Mouse (Mus musculus): ENCODE results near the gene Ccdc148.

Gene Ccdc148

GRCm38 (mm10) chr2:59043313-59044032 lies 117.0 kb downstream of the Ccdc148 start:
- DNase-seq: no peak

GRCm38 (mm10) chr2:59042616-59043015 lies 117.9 kb downstream of the Ccdc148 start:
- DNase-seq: no peak

DNA sequence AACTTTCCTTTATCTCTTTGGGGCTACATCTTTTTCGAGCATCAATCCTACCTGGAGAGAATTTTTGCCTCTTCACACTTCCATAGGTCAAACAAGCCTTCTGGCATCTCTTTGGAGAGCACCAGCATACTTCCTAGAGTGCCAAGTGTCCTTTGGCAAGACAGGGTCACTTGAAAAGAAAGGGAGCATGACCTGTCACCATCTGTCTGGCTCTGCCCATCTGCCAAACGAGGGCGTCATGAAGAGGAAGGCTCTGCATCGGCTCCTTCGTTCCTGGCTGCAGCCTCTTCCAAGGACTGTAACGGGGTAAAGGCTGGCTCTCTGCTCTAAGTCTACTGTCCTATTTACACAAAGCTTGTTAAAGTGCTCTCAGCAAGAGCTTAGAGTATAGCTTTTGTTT lies 124.0 kb downstream of the Ccdc148 start:
- no peak for DNase-seq

GRCm38 (mm10) chr2:59035206-59035605 lies 125.3 kb downstream of the Ccdc148 start:
- no peak for DNase-seq

DNA sequence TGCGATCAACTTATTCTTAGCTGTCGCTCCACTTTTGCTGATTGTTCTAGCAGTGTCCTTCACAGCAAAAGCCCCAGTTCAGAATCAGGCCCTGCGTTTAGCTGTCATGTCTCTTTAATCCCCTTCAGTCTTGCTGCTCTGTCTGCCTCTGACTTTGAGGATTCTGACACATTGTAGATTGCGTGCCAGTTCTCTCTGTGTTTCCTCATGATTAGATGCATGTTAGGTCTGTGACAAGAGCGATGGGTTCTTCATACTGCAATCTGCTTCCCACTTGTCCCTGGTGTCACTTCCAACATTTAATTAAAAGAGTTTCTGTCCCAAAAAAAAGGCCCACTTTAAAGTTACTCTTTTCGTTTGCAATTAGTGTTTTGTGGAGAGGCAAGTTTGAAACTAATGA lies 126.2 kb downstream of the Ccdc148 start:
- no peak for DNase-seq

DNA sequence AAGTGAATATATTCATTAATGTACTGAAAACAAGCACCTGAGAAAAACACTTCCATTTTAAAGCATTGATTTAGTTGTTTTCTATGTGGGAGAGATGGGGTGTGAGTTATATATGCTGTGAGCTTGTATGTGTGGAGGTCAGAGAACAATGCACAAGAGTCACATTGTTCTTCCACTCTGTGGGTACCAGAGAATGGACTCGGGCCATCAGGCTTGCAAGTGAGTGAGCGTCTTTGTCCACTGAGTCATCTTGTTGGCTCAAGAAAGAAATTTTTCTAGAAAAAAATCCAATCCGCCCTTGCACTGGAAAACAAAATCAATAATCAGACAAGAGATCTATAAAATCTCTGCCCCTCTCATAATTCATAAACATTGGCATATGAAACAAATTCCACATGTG lies 135.9 kb downstream of the Ccdc148 start:
- peak; percentile 44 for DNase-seq

- DNase-seq: no peak
Measured at GRCm38 (mm10) chr2:59007356-59007755, 153.1 kb downstream of the Ccdc148 start.

- DNase-seq: no peak
Measured at GRCm38 (mm10) chr2:59006567-59007340, 153.7 kb downstream of the Ccdc148 start.

DNA sequence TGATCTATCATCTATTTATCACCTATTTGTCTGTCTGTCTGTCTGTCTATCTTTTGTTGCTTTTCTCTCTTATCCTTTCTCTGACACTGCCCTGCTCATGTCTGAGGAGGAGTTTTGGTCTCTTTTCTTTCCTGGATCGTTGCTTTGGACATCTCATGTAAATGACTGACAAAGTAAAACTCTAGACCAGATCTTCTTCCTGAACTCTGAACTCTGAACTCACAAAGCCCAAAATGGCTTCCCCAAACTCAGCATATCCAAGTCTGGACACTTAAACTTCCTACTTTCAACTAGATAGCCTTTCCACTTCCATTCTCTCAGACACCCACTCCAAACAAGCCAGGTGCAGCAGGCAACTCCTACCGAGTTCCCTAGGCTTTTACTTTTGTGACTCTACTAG lies 163.3 kb downstream of the Ccdc148 start:
- no peak for DNase-seq

GRCm38 (mm10) chr2:58992431-58993191 lies 167.9 kb downstream of the Ccdc148 start:
- no peak for DNase-seq

- no peak for DNase-seq
Measured at GRCm38 (mm10) chr2:58978095-58978494, 182.4 kb downstream of the Ccdc148 start.

- no peak for DNase-seq
Measured at GRCm38 (mm10) chr2:58971507-58972275, 188.8 kb downstream of the Ccdc148 start.

- DNase-seq: no peak
Measured at GRCm38 (mm10) chr2:58956770-58957300, 203.6 kb downstream of the Ccdc148 start.

GRCm38 (mm10) chr2:58956351-58956750 lies 204.1 kb downstream of the Ccdc148 start:
- DNase-seq: no peak

- no peak for DNase-seq
Measured at GRCm38 (mm10) chr2:58952101-58952500, 208.4 kb downstream of the Ccdc148 start.

DNA sequence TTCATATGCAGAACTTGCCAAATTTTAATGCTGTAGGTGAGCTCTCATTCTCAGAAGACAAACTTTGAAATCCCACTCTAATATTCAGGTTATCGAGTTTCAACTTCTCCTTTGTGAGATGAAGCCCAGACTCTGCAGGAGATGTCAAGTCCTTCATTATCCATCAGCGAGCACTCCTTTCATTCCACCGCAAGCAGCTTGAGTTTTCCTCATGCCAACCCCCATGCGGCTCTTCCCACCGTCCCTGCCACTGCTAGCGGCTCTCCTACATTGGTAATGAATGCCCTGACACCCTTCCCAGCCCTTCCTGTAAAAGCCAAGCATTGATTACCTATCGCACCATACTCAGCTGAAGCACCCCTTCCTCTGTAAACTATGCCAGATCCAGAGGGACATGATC lies 211.7 kb downstream of the Ccdc148 start:
- no peak for DNase-seq

- no peak for DNase-seq
Measured at GRCm38 (mm10) chr2:58941361-58941760, 219.1 kb downstream of the Ccdc148 start.

- no peak for DNase-seq
Measured at GRCm38 (mm10) chr2:58925551-58925950, 234.9 kb downstream of the Ccdc148 start.

GRCm38 (mm10) chr2:58918351-58918750 lies 242.1 kb downstream of the Ccdc148 start:
- no peak for DNase-seq

DNA sequence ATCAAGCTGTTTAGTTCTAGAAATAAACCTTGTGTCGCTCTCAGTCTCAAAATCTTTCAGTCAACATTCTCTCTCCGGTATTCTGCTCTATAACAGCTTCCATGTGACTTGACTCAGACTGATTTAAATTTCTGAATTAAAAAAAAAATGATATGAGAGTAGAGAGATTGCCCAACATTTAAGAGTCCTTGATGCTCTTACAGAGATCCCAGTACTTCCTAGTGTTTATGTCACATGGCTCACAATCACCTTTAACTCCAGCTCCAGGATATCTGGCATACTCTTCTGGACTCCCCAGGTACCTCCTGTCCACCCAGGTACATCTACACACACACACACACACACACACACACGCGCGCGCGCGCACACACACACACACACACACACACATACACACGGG lies 248.1 kb downstream of the Ccdc148 start:
- no peak for DNase-seq

- DNase-seq: no peak
Measured at GRCm38 (mm10) chr2:58906814-58907516, 253.5 kb downstream of the Ccdc148 start.

GRCm38 (mm10) chr2:58905057-58905456 lies 255.4 kb downstream of the Ccdc148 start:
- DNase-seq: no peak
